Mouse (Mus musculus): Measurements from ENCODE around the gene Klf3. TPM values are rescaled to one million over a fixed set of nuclear protein-coding genes. Genes with fewer than 3 reads are reported as not detected.

The Klf3 gene
- polyA plus RNA-seq (2017; shearing (Covaris generic)), result 10 to 100 TPM; 64.9 to 76.7 TPM

GRCm38 (mm10) chr5:64802795-64803719 lies at the start of gene Klf3:
TSS of gene Klf3 (plus strand) at chr5:64803388.
- ATAC-seq, result peak; percentile 66

- ATAC-seq, result peak; percentile 53
Observed at GRCm38 (mm10) chr5:64762295-64762694, 40.9 kb upstream of the Klf3 start.

- ATAC-seq, result peak; percentile 53
Observed at GRCm38 (mm10) chr5:64764452-64764851, 38.7 kb upstream of the Klf3 start.

- ATAC-seq, result peak; percentile 42
Observed at GRCm38 (mm10) chr5:64765765-64766164, 37.4 kb upstream of the Klf3 start.

- no peak for ATAC-seq
Observed at GRCm38 (mm10) chr5:64766626-64767025, 36.6 kb upstream of the Klf3 start.

- ATAC-seq, result peak; percentile 87
Observed at GRCm38 (mm10) chr5:64771619-64772018, 31.6 kb upstream of the Klf3 start.

GRCm38 (mm10) chr5:64778211-64778610 lies 25.0 kb upstream of the Klf3 start:
- peak; percentile 18 for ATAC-seq

GRCm38 (mm10) chr5:64779285-64779684 lies 23.9 kb upstream of the Klf3 start:
- no peak for ATAC-seq

- peak; percentile 95 for ATAC-seq
Observed at GRCm38 (mm10) chr5:64780778-64781177, 22.4 kb upstream of the Klf3 start.

GRCm38 (mm10) chr5:64788175-64788574 lies 15.0 kb upstream of the Klf3 start:
- ATAC-seq, result no peak

GRCm38 (mm10) chr5:64798209-64798608 lies 5.0 kb upstream of the Klf3 start:
- no peak for ATAC-seq

- no peak for ATAC-seq
Observed at GRCm38 (mm10) chr5:64801545-64801944, 1.6 kb upstream of the Klf3 start.

- ATAC-seq, result no peak
Observed at GRCm38 (mm10) chr5:64802143-64802542, 1.0 kb upstream of the Klf3 start.

GRCm38 (mm10) chr5:64803720-64804462 lies 703 bp downstream of the Klf3 start:
- ATAC-seq, result no peak

- no peak for ATAC-seq
Observed at GRCm38 (mm10) chr5:64805131-64805872, 2.1 kb downstream of the Klf3 start.

GRCm38 (mm10) chr5:64805873-64806505 lies 2.8 kb downstream of the Klf3 start:
- peak; percentile 38 for ATAC-seq

GRCm38 (mm10) chr5:64806600-64806999 lies 3.4 kb downstream of the Klf3 start:
- ATAC-seq, result no peak

GRCm38 (mm10) chr5:64807159-64807558 lies 4.0 kb downstream of the Klf3 start:
- no peak for ATAC-seq

- no peak for ATAC-seq
Observed at GRCm38 (mm10) chr5:64807603-64808002, 4.4 kb downstream of the Klf3 start.

GRCm38 (mm10) chr5:64808106-64809010 lies 5.2 kb downstream of the Klf3 start:
- no peak for ATAC-seq

GRCm38 (mm10) chr5:64809257-64809656 lies 6.1 kb downstream of the Klf3 start:
- ATAC-seq, result no peak
